Mouse (Mus musculus) forebrain, postnatal 0 days (tissue): ENCODE measurements around the gene Lcp2. TPM values are rescaled to one million over a fixed set of nuclear protein-coding genes. Genes with fewer than 3 reads are reported as not detected.

Source experiments
- ATAC-seq: fragments of 200-750 bp; cut with Nextera tagmentation; 2 replicates; pipeline ENCODE4 v1.8.0; 2017; ENCODE audit warnings: mild to moderate bottlenecking, moderate library complexity
- DNase-seq: peaks from one replicate; pipeline ENCODE4 v3.0.0-alpha.2; 2015
- H3K27ac ChIP-seq: fragments of 300-500 bp; sonication (generic); 2 replicates; pipeline ENCODE4 v1.5.1; 2014; ENCODE audit warnings: low read depth, mild to moderate bottlenecking, antibody characterized with exemption, low read length, moderate library complexity, mixed read lengths
- H3K27me3 ChIP-seq: fragments of 300-500 bp; sonication (generic); 2 replicates; pipeline ENCODE4 v1.6.1; 2014; ENCODE audit warnings: mild to moderate bottlenecking, low read length, mixed read lengths; ENCODE audit not compliant: insufficient read depth
- H3K36me3 ChIP-seq: fragments of 300-500 bp; sonication (generic); 2 replicates; pipeline ENCODE4 v1.6.1; 2014; ENCODE audit warnings: mild to moderate bottlenecking, moderate library complexity; ENCODE audit not compliant: insufficient read depth
- H3K4me1 ChIP-seq: fragments of 300-500 bp; sonication (generic); 2 replicates; pipeline ENCODE4 v1.6.1; 2014; ENCODE audit warnings: antibody characterized with exemption; ENCODE audit not compliant: insufficient read depth
- H3K4me2 ChIP-seq: fragments of 300-500 bp; sonication (generic); 2 replicates; pipeline ENCODE4 v1.6.1; 2014; ENCODE audit warnings: low read depth, mild to moderate bottlenecking, moderate library complexity
- H3K4me3 ChIP-seq: fragments of 300-500 bp; sonication (generic); 2 replicates; pipeline ENCODE4 v1.5.1; 2014; ENCODE audit warnings: low read depth, low read length, mixed read lengths
- H3K9ac ChIP-seq: fragments of 300-500 bp; sonication (generic); 2 replicates; pipeline ENCODE4 v1.6.1; 2014; ENCODE audit warnings: mild to moderate bottlenecking
- H3K9me3 ChIP-seq: fragments of 300-500 bp; sonication (generic); 2 replicates; pipeline ENCODE4 v1.6.1; 2016; ENCODE audit warnings: low read length
- CTCF ChIP-seq: sonication (generic); IDR thresholded peaks from 2 replicates; pipeline ENCODE4 v1.5.1; 2016; ENCODE audit warnings: antibody characterized with exemption, control low read depth, low read depth
- WGBS: fragments of 180-500 bp; shearing (Covaris S2); extraction: QIAGEN DNeasy Blood & Tissue Kit; methylation state at CpG from one replicate; pipeline ENCODE4 v1.1.7; 2014; 5-methylcytosine and 5-hydroxymethylcytosine counted together
- polyA plus RNA-seq: library from polyadenylated mRNA; unstranded; fragments of >200 nt; fragmentation: Nextera tagmentation; extraction: Ambion mirVana; gene quantifications from 2 replicates; pipeline ENCODE4 v1.2.1, GENCODE M21; 2015
- total RNA-seq: library from RNA; depleted of rRNA; stranded (reverse); fragments of >200 nt; gene quantifications from 2 replicates; pipeline ENCODE4 v1.2.3, GENCODE M21; 2014; rRNA removed

Lcp2 gene
- total and polyA plus RNA-seq, 2 experiments from 2014 or later = 3.6 to 4.4 TPM

- 86% methylated on average over 2 of the region's 2 CpGs for WGBS
- TF ChIP-seq CTCF = no peak
- H3K9ac ChIP-seq = no peak overlapping the region
- H3K27me3 ChIP-seq = peaks cover 11% of the 10 kb centered on the region
- H3K27ac ChIP-seq = no peak overlapping the region
- H3K9me3 ChIP-seq = no peaks in the 10 kb centered on the region
- no peak overlapping the region for H3K4me3 ChIP-seq
- no peaks in the 10 kb centered on the region for H3K36me3 ChIP-seq
- DNase-seq (no peak), ATAC-seq (no peak)
- H3K4me1 ChIP-seq = no peaks in the 10 kb centered on the region
- no peak overlapping the region for H3K4me2 ChIP-seq
Observed at GRCm38 (mm10) chr11:34128412-34128811, 81.7 kb downstream of the Lcp2 start.

- Histone ChIP-seq H3K27me3 (peaks cover 8% of the 10 kb centered on the region; the same call in 1 of the 2 replicates), H3K4me1 (no peaks in the 10 kb centered on the region), H3K9ac (no peak overlapping the region), H3K27ac (no peak overlapping the region), H3K4me2 (no peak overlapping the region), H3K9me3 (no peaks in the 10 kb centered on the region), H3K36me3 (no peaks in the 10 kb centered on the region), H3K4me3 (no peak overlapping the region)
- TF ChIP-seq CTCF = no peak
- WGBS = 23% methylated on average over 8 of the region's 8 CpGs
- ATAC-seq = peak; percentile 59; the same call in 1 of the 2 replicates
- DNase-seq = peak; percentile 18
Observed at GRCm38 (mm10) chr11:34139296-34139695, 92.6 kb downstream of the Lcp2 start.

Other genes starting within 250 kb of the Lcp2 start
- gene Kcnmb1, start 83.9 kb upstream of the Lcp2 start, total RNA-seq = 0.10 and 0.15 TPM in 2 replicates
- 0.10 and 0.13 TPM in 2 replicates for gene Kcnmb1, start 83.9 kb upstream of the Lcp2 start, polyA plus RNA-seq
- gene Kcnip1, start 53.8 kb upstream of the Lcp2 start, total RNA-seq = 68.4 and 92.6 TPM in 2 replicates
- 70.0 and 91.0 TPM in 2 replicates for gene Kcnip1, start 53.8 kb upstream of the Lcp2 start, polyA plus RNA-seq
- not detected in 2 replicates for gene 4930469K13Rik, start 51.6 kb downstream of the Lcp2 start, total RNA-seq
- not detected in 2 replicates for gene 4930469K13Rik, start 51.6 kb downstream of the Lcp2 start, polyA plus RNA-seq
- not detected in 2 replicates for gene Foxi1, start 161.2 kb downstream of the Lcp2 start, total RNA-seq
- not detected in 2 replicates for gene Foxi1, start 161.2 kb downstream of the Lcp2 start, polyA plus RNA-seq